Mouse (Mus musculus): ENCODE data around the gene Kcnj16. TPM values are rescaled to one million over a fixed set of nuclear protein-coding genes. Genes with fewer than 3 reads are reported as not detected.

Gene Kcnj16
- total and polyA plus RNA-seq, 3 experiments, result not detected

DNA sequence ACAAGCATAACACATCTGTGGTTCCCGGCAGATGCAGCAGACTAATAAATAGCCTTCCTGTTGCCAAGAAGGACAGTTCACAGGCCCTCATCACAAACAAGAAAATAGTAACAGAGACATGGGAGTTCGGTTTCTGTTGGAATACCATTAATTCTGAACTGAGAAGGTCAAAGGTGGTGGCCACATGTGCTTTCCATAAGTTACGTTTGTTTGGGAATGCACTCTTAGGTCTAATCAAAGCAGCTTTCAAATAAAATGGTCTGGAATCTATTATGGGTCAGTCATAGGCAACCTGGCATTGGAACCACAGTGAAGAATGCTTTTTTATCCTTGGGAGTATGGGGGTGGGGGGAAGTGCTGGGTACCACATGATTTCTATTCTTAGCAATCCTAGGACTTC lies 41.6 kb downstream of the Kcnj16 start:
- no peak overlapping the region for H3K27ac ChIP-seq (ENCODE audit: insufficient read depth, low read depth)
- H3K4me2 ChIP-seq (ENCODE audit: insufficient read depth, low read depth, poor library complexity, severe bottlenecking), result no peak overlapping the region
- H3K9ac ChIP-seq (ENCODE audit: insufficient read depth, low read depth), result no peak overlapping the region
- H3K79me2 ChIP-seq (replicated peaks; ENCODE audit: control insufficient read depth, extremely low read depth, insufficient read depth, poor library complexity, severe bottlenecking), result no peaks in the 10 kb centered on the region
- dilution Hi-C loops (cut with MboI; ENCODE audit: extremely low pct_ligation_motif_present, extremely low pct_unique_long_range_greater_than_20kb, low sequenced_read_pairs), result no loop called here
- H3K4me3 ChIP-seq (replicated peaks in 1 of 3; ENCODE audit: low read depth in 2 of 3, low read length in 2 of 3, poor library complexity in 1 of 3), result no peak overlapping the region
- no peaks in the 10 kb centered on the region for H3K9me3 ChIP-seq (replicated peaks; ENCODE audit: low read length)
- in situ Hi-C loops (cut with MboI; ENCODE audit: low pct_ligation_motif_present, low pct_unique_long_range_greater_than_20kb, low sequenced_read_pairs), result no loop called here
- TF ChIP-seq MXI1 (IDR thresholded peaks at IDR 0.05; ENCODE audit: low read depth, low read length), result no peak
- TF ChIP-seq USF2 (conservative IDR thresholded peaks at IDR 0.05; ENCODE audit: low read depth, low read length), result no peak
- no peak for TF ChIP-seq ETS1 (conservative IDR thresholded peaks at IDR 0.05; ENCODE audit: low read depth, low read length)
- TF ChIP-seq E2F4 (IDR thresholded peaks at IDR 0.05; ENCODE audit: insufficient replicate concordance, low read depth, low read length), result no peak
- TF ChIP-seq JUN (IDR thresholded peaks at IDR 0.05; ENCODE audit: insufficient read depth, low read depth, low read length), result no peak
- no peak for TF ChIP-seq ZNF384 (IDR thresholded peaks at IDR 0.05; ENCODE audit: low read depth, low read length)
- no peak for TF ChIP-seq ZMIZ1 (IDR thresholded peaks at IDR 0.05; ENCODE audit: low read depth, low read length)
- no peak for TF ChIP-seq POLR2A (IDR thresholded peaks at IDR 0.05; ENCODE audit: low read depth, low read length)
- no peak for TF ChIP-seq NRF1 (IDR thresholded peaks at IDR 0.05; ENCODE audit: low read depth, low read length)
- TF ChIP-seq PAX5 (IDR thresholded peaks at IDR 0.05; ENCODE audit: low read length), result no peak
- no peak for TF ChIP-seq RCOR1 (conservative IDR thresholded peaks at IDR 0.05; ENCODE audit: low read depth, low read length)
- TF ChIP-seq CTCF (conservative IDR thresholded peaks at IDR 0.05 in 1 of 2, IDR thresholded peaks at IDR 0.05 in 1 of 2; ENCODE audit: low read depth in 2 of 2, low read length in 2 of 2), result no peak
- TF ChIP-seq MYC (IDR thresholded peaks at IDR 0.05; ENCODE audit: low read depth, low read length), result no peak
- TF ChIP-seq TCF12 (IDR thresholded peaks at IDR 0.05; ENCODE audit: low read depth, low read length), result no peak
- no peak for TF ChIP-seq UBTF (IDR thresholded peaks at IDR 0.05; ENCODE audit: low read depth, low read length)
- DNase-seq (ENCODE audit: extremely low read depth), result no peak
- no peaks in the 10 kb centered on the region for H3K36me3 ChIP-seq (replicated peaks in 1 of 2; ENCODE audit: control insufficient read depth in 1 of 2, insufficient read depth in 1 of 2, low read length in 1 of 2)
- no peaks in the 10 kb centered on the region for H3K4me1 ChIP-seq (ENCODE audit: control insufficient read depth in 1 of 2, insufficient read depth in 2 of 2)
- no peaks in the 10 kb centered on the region for H3K27me3 ChIP-seq (replicated peaks)

DNA sequence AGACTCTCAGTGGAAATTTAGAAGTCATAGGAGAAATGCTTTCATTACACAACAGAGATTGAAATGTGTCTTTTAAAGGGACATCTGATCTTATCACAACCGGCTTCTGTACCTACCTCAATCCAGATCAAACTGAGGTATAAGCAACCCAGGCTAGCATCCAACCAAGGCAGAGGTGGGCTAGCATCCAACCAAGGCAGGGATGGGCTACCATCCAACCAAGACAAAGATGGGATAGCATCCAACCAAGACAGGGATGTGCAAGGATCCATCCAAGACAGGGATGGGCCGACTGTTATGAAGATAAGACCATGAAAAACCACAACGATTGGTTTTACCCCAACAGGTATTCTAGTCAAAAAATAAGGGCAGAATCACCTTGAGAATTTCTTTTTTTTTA lies 48.4 kb downstream of the Kcnj16 start:
- no peaks in the 10 kb centered on the region for H3K27me3 ChIP-seq (replicated peaks)
- no peak overlapping the region for H3K4me2 ChIP-seq (ENCODE audit: insufficient read depth, low read depth, poor library complexity, severe bottlenecking)
- in situ Hi-C loops (cut with MboI; ENCODE audit: low pct_ligation_motif_present, low pct_unique_long_range_greater_than_20kb, low sequenced_read_pairs) (no loop called here), dilution Hi-C loops (cut with MboI; ENCODE audit: extremely low pct_ligation_motif_present, extremely low pct_unique_long_range_greater_than_20kb, low sequenced_read_pairs) (no loop called here)
- no peak overlapping the region for H3K9ac ChIP-seq (ENCODE audit: insufficient read depth, low read depth)
- H3K9me3 ChIP-seq (replicated peaks; ENCODE audit: low read length), result no peaks in the 10 kb centered on the region
- no peak overlapping the region for H3K4me3 ChIP-seq (replicated peaks in 1 of 3; ENCODE audit: low read depth in 2 of 3, low read length in 2 of 3, poor library complexity in 1 of 3)
- no peaks in the 10 kb centered on the region for H3K4me1 ChIP-seq (ENCODE audit: control insufficient read depth in 1 of 2, insufficient read depth in 2 of 2)
- H3K27ac ChIP-seq (ENCODE audit: insufficient read depth, low read depth), result no peak overlapping the region
- H3K79me2 ChIP-seq (replicated peaks; ENCODE audit: control insufficient read depth, extremely low read depth, insufficient read depth, poor library complexity, severe bottlenecking), result no peaks in the 10 kb centered on the region
- no peaks in the 10 kb centered on the region for H3K36me3 ChIP-seq (replicated peaks in 1 of 2; ENCODE audit: control insufficient read depth in 1 of 2, insufficient read depth in 1 of 2, low read length in 1 of 2)
- no peak for DNase-seq (ENCODE audit: extremely low read depth)
- TF ChIP-seq E2F4 (IDR thresholded peaks at IDR 0.05; ENCODE audit: insufficient replicate concordance, low read depth, low read length), result no peak
- no peak for TF ChIP-seq JUND (conservative IDR thresholded peaks at IDR 0.05; ENCODE audit: low read depth, low read length)
- TF ChIP-seq IRF4 (IDR thresholded peaks at IDR 0.05; ENCODE audit: low read depth, low read length), result no peak
- TF ChIP-seq CHD1 (IDR thresholded peaks at IDR 0.05; ENCODE audit: low read depth, low read length), result no peak
- no peak for TF ChIP-seq SIN3A (IDR thresholded peaks at IDR 0.05; ENCODE audit: low read length)
- TF ChIP-seq USF1 (IDR thresholded peaks at IDR 0.05; ENCODE audit: low read depth, low read length), result no peak
- no peak for TF ChIP-seq RCOR1 (conservative IDR thresholded peaks at IDR 0.05; ENCODE audit: low read depth, low read length)
- no peak for TF ChIP-seq HCFC1 (IDR thresholded peaks at IDR 0.05; ENCODE audit: low read depth, low read length)
- TF ChIP-seq MAX (IDR thresholded peaks at IDR 0.05; ENCODE audit: low read length), result no peak
- TF ChIP-seq USF2 (conservative IDR thresholded peaks at IDR 0.05; ENCODE audit: low read depth, low read length), result no peak
- no peak for TF ChIP-seq ZMIZ1 (IDR thresholded peaks at IDR 0.05; ENCODE audit: low read depth, low read length)
- no peak for TF ChIP-seq SMC3 (IDR thresholded peaks at IDR 0.05; ENCODE audit: low read depth, low read length)
- TF ChIP-seq ELF1 (IDR thresholded peaks at IDR 0.05; ENCODE audit: low read depth, low read length), result no peak

Measured in CH12.LX (cell line).